Mouse (Mus musculus): Measurements from ENCODE around the gene Prps1l1.

The Prps1l1 gene

GRCm38 (mm10) chr12:34984461-34984860 is at the start of gene Prps1l1:
Prps1l1 (plus strand) TSS chr12:34984761.
- in situ Hi-C loops (cut with MseI, MboI), result no loop called here

- in situ Hi-C loops (cut with MseI, MboI), result loop anchor here (25.0 kb wide), 1 partner anchor 249 kb away; no protein-coding TSS in a partner anchor
Observed at GRCm38 (mm10) chr12:34937918-34938317, 46.6 kb upstream of the Prps1l1 start.

- in situ Hi-C loops (cut with MseI, MboI), result loop anchor here (25.0 kb wide), 1 partner anchor 238 kb away; no protein-coding TSS in a partner anchor
Observed at GRCm38 (mm10) chr12:34949066-34949706, 35.4 kb upstream of the Prps1l1 start.

- in situ Hi-C loops (cut with MseI, MboI), result no loop called here
Observed at GRCm38 (mm10) chr12:34975991-34976390, 8.6 kb upstream of the Prps1l1 start.

- in situ Hi-C loops (cut with MseI, MboI), result no loop called here
Observed at GRCm38 (mm10) chr12:34985865-34986264, 1.3 kb downstream of the Prps1l1 start.

GRCm38 (mm10) chr12:34989537-34990200 is 5.1 kb downstream of the Prps1l1 start:
- in situ Hi-C loops (cut with MseI, MboI), result no loop called here

- in situ Hi-C loops (cut with MseI, MboI), result no loop called here
Observed at GRCm38 (mm10) chr12:34990387-34990786, 5.8 kb downstream of the Prps1l1 start.

GRCm38 (mm10) chr12:34991900-34992299 is 7.3 kb downstream of the Prps1l1 start:
- in situ Hi-C loops (cut with MseI, MboI), result no loop called here

- in situ Hi-C loops (cut with MseI, MboI), result no loop called here
Observed at GRCm38 (mm10) chr12:34997597-34998182, 13.1 kb downstream of the Prps1l1 start.

- in situ Hi-C loops (cut with MseI, MboI), result no loop called here
Observed at GRCm38 (mm10) chr12:34998778-34999467, 14.4 kb downstream of the Prps1l1 start.

GRCm38 (mm10) chr12:35000323-35000722 is 15.8 kb downstream of the Prps1l1 start:
- in situ Hi-C loops (cut with MseI, MboI), result no loop called here

- in situ Hi-C loops (cut with MseI, MboI), result no loop called here
Observed at GRCm38 (mm10) chr12:35005748-35006147, 21.2 kb downstream of the Prps1l1 start.

- in situ Hi-C loops (cut with MseI, MboI), result no loop called here
Observed at GRCm38 (mm10) chr12:35007851-35008250, 23.3 kb downstream of the Prps1l1 start.

- in situ Hi-C loops (cut with MseI, MboI), result no loop called here
Observed at GRCm38 (mm10) chr12:35008340-35009137, 24.0 kb downstream of the Prps1l1 start.

- in situ Hi-C loops (cut with MseI, MboI), result no loop called here
Observed at GRCm38 (mm10) chr12:35011462-35011861, 26.9 kb downstream of the Prps1l1 start.

- in situ Hi-C loops (cut with MseI, MboI), result no loop called here
Observed at GRCm38 (mm10) chr12:35013950-35014349, 29.4 kb downstream of the Prps1l1 start.

- in situ Hi-C loops (cut with MseI, MboI), result no loop called here
Observed at GRCm38 (mm10) chr12:35016056-35016455, 31.5 kb downstream of the Prps1l1 start.

GRCm38 (mm10) chr12:35016481-35017250 is 32.1 kb downstream of the Prps1l1 start:
- in situ Hi-C loops (cut with MseI, MboI), result no loop called here

GRCm38 (mm10) chr12:35018679-35019237 is 34.2 kb downstream of the Prps1l1 start:
- in situ Hi-C loops (cut with MseI, MboI), result no loop called here

GRCm38 (mm10) chr12:35021285-35021684 is 36.7 kb downstream of the Prps1l1 start:
- in situ Hi-C loops (cut with MseI, MboI), result no loop called here
